Mouse (Mus musculus) yolk sac, embryonic 10.5 days (tissue): ENCODE measurements around the gene Ear14.

ENCODE experiments used
- DNase-seq: peaks from one replicate; pipeline ENCODE4 v3.0.0-alpha.2; 2017; ENCODE audit warnings: low spot score

Ear14 gene

GRCm38 (mm10) chr14:51253569-51253968 is 50.4 kb downstream of the Ear14 start:
- DNase-seq = no peak
